Mouse (Mus musculus) intestine, embryonic 16.5 days (tissue): ENCODE measurements at regions not wholly inside any gene's neighbourhood (a gene's known extent, or its start where the extent isn't known, plus 50 kb on each side); places are given as distances from the start of the nearest gene placed in this dataset.

ENCODE experiments used
- ATAC-seq: fragments of 200-750 bp; cut with Nextera tagmentation; 2 replicates; pipeline ENCODE4 v1.8.0; 2017; ENCODE audit warnings: moderate TSS enrichment, moderate library complexity
- H3K27ac ChIP-seq: fragments of 300-500 bp; sonication (generic); 2 replicates; pipeline ENCODE4 v1.5.1; 2014; ENCODE audit warnings: mild to moderate bottlenecking, low read length
- H3K27me3 ChIP-seq: fragments of 300-500 bp; sonication (generic); replicated peaks from 2 replicates; pipeline ENCODE4 v1.6.1; 2014; ENCODE audit warnings: low read length, control low read depth, mixed read lengths; ENCODE audit not compliant: control insufficient read depth, insufficient read depth
- H3K36me3 ChIP-seq: fragments of 300-500 bp; sonication (generic); 2 replicates; pipeline ENCODE4 v1.6.1; 2014; ENCODE audit warnings: low read length, control low read depth; ENCODE audit not compliant: control insufficient read depth, insufficient read depth
- H3K4me1 ChIP-seq: fragments of 300-500 bp; sonication (generic); 2 replicates; pipeline ENCODE4 v1.6.1; 2014; ENCODE audit warnings: low read length, control low read depth, mixed read lengths; ENCODE audit not compliant: control insufficient read depth, insufficient read depth
- H3K4me2 ChIP-seq: fragments of 300-500 bp; sonication (generic); 2 replicates; pipeline ENCODE4 v1.6.1; 2014; ENCODE audit warnings: low read depth, low read length, control low read depth
- H3K4me3 ChIP-seq: fragments of 300-500 bp; sonication (generic); 2 replicates; pipeline ENCODE4 v1.5.1; 2014; ENCODE audit warnings: mild to moderate bottlenecking, low read length
- H3K9ac ChIP-seq: fragments of 300-500 bp; sonication (generic); 2 replicates; pipeline ENCODE4 v1.6.1; 2014; ENCODE audit warnings: low read depth, low read length
- H3K9me3 ChIP-seq: fragments of 300-500 bp; sonication (generic); 2 replicates; pipeline ENCODE4 v1.6.1; 2016; ENCODE audit warnings: low read length, control low read depth; ENCODE audit not compliant: control insufficient read depth
- WGBS: fragments of 180-500 bp; shearing (Covaris S2); extraction: QIAGEN DNeasy Blood & Tissue Kit; methylation state at CpG from one replicate; pipeline ENCODE4 v1.1.7; 2014; 5-methylcytosine and 5-hydroxymethylcytosine counted together

GRCm38 (mm10) chr7:124581342-124581741 lies 598.7 kb downstream of the Hs3st4 start:
- Histone ChIP-seq H3K4me1 (no peaks in the 10 kb centered on the region), H3K4me3 (no peak overlapping the region), H3K4me2 (no peak overlapping the region), H3K9ac (no peak overlapping the region), H3K27me3 (no peaks in the 10 kb centered on the region), H3K9me3 (no peaks in the 10 kb centered on the region), H3K36me3 (no peaks in the 10 kb centered on the region), H3K27ac (no peak overlapping the region)
- WGBS: 63% methylated on average over 2 of the region's 2 CpGs
- ATAC-seq: peak; percentile 85

GRCm38 (mm10) chr7:124585296-124585695 lies 602.6 kb downstream of the Hs3st4 start:
- no peak overlapping the region for H3K27ac ChIP-seq
- no peaks in the 10 kb centered on the region for H3K36me3 ChIP-seq
- H3K4me3 ChIP-seq: no peak overlapping the region
- no peak overlapping the region for H3K4me2 ChIP-seq
- no peaks in the 10 kb centered on the region for H3K9me3 ChIP-seq
- H3K27me3 ChIP-seq: no peaks in the 10 kb centered on the region
- no peaks in the 10 kb centered on the region for H3K4me1 ChIP-seq
- H3K9ac ChIP-seq: no peak overlapping the region
- ATAC-seq: no peak
- WGBS: 50% methylated on average over 1 of the region's 1 CpGs

- H3K4me2 ChIP-seq: no peak overlapping the region
- no peaks in the 10 kb centered on the region for H3K4me1 ChIP-seq
Measured at GRCm38 (mm10) chr7:124591369-124591768, 608.7 kb downstream of the Hs3st4 start.

GRCm38 (mm10) chr7:124593462-124593861 lies 610.8 kb downstream of the Hs3st4 start:
- no peak overlapping the region for H3K27ac ChIP-seq
- H3K4me3 ChIP-seq: no peak overlapping the region
- no peaks in the 10 kb centered on the region for H3K9me3 ChIP-seq
- ATAC-seq: no peak
- no peak overlapping the region for H3K4me2 ChIP-seq
- H3K36me3 ChIP-seq: no peaks in the 10 kb centered on the region
- no peaks in the 10 kb centered on the region for H3K4me1 ChIP-seq
- no peak overlapping the region for H3K9ac ChIP-seq
- H3K27me3 ChIP-seq: no peaks in the 10 kb centered on the region

More at GRCm38 (mm10) chr7:124591369-124591768, 608.7 kb downstream of the Hs3st4 start:
- Histone ChIP-seq H3K9ac (no peak overlapping the region), H3K27me3 (no peaks in the 10 kb centered on the region), H3K27ac (no peak overlapping the region), H3K4me3 (no peak overlapping the region), H3K36me3 (no peaks in the 10 kb centered on the region), H3K9me3 (no peaks in the 10 kb centered on the region)
- ATAC-seq: no peak

GRCm38 (mm10) chr7:124600767-124601166 lies 618.1 kb downstream of the Hs3st4 start:
- no peaks in the 10 kb centered on the region for H3K9me3 ChIP-seq
- H3K9ac ChIP-seq: no peak overlapping the region
- 89% methylated on average over 6 of the region's 6 CpGs for WGBS
- H3K4me2 ChIP-seq: no peak overlapping the region
- no peak overlapping the region for H3K4me3 ChIP-seq
- H3K4me1 ChIP-seq: no peaks in the 10 kb centered on the region
- ATAC-seq: no peak
- H3K27me3 ChIP-seq: no peaks in the 10 kb centered on the region
- no peak overlapping the region for H3K27ac ChIP-seq
- H3K36me3 ChIP-seq: no peaks in the 10 kb centered on the region

- 81% methylated on average over 2 of the region's 2 CpGs for WGBS
Measured at GRCm38 (mm10) chr7:124604581-124604980, 621.9 kb downstream of the Hs3st4 start.

GRCm38 (mm10) chr7:124605978-124606377 lies 623.3 kb downstream of the Hs3st4 start:
- H3K4me1 ChIP-seq: no peaks in the 10 kb centered on the region
- ATAC-seq: no peak
- no peaks in the 10 kb centered on the region for H3K27me3 ChIP-seq
- no peak overlapping the region for H3K4me2 ChIP-seq
- no peak overlapping the region for H3K27ac ChIP-seq
- 81% methylated on average over 1 of the region's 1 CpGs for WGBS
- no peak overlapping the region for H3K4me3 ChIP-seq
- no peaks in the 10 kb centered on the region for H3K36me3 ChIP-seq
- H3K9ac ChIP-seq: no peak overlapping the region
- H3K9me3 ChIP-seq: no peaks in the 10 kb centered on the region

More at GRCm38 (mm10) chr7:124604581-124604980, 621.9 kb downstream of the Hs3st4 start:
- no peak overlapping the region for H3K4me3 ChIP-seq
- no peak overlapping the region for H3K4me2 ChIP-seq
- H3K9ac ChIP-seq: no peak overlapping the region
- ATAC-seq: no peak
- no peaks in the 10 kb centered on the region for H3K4me1 ChIP-seq
- no peak overlapping the region for H3K27ac ChIP-seq
- H3K27me3 ChIP-seq: no peaks in the 10 kb centered on the region
- H3K36me3 ChIP-seq: no peaks in the 10 kb centered on the region
- no peaks in the 10 kb centered on the region for H3K9me3 ChIP-seq

- no peaks in the 10 kb centered on the region for H3K27me3 ChIP-seq
- H3K9me3 ChIP-seq: no peaks in the 10 kb centered on the region
- H3K4me1 ChIP-seq: no peaks in the 10 kb centered on the region
- no peak overlapping the region for H3K9ac ChIP-seq
- no peak overlapping the region; the same call in 1 of the 2 replicates for H3K27ac ChIP-seq
- H3K4me2 ChIP-seq: no peak overlapping the region
- H3K4me3 ChIP-seq: no peak overlapping the region
- no peaks in the 10 kb centered on the region for H3K36me3 ChIP-seq
- ATAC-seq: peak; percentile 83
Measured at GRCm38 (mm10) chr7:124607061-124607460, 624.4 kb downstream of the Hs3st4 start.

GRCm38 (mm10) chr7:124610437-124610836 lies 627.8 kb downstream of the Hs3st4 start:
- Histone ChIP-seq H3K27me3 (no peaks in the 10 kb centered on the region), H3K9me3 (no peaks in the 10 kb centered on the region), H3K9ac (no peak overlapping the region), H3K27ac (no peak overlapping the region), H3K4me1 (no peaks in the 10 kb centered on the region), H3K36me3 (no peaks in the 10 kb centered on the region), H3K4me2 (no peak overlapping the region), H3K4me3 (no peak overlapping the region)
- peak; percentile 87 for ATAC-seq
- WGBS: 58% methylated on average over 3 of the region's 3 CpGs

GRCm38 (mm10) chr7:124647131-124647530 lies 664.5 kb downstream of the Hs3st4 start:
- no peak overlapping the region for H3K4me2 ChIP-seq
- no peak overlapping the region for H3K9ac ChIP-seq
- 68% methylated on average over 6 of the region's 6 CpGs for WGBS
- H3K27ac ChIP-seq: no peak overlapping the region
- no peaks in the 10 kb centered on the region for H3K4me1 ChIP-seq
- no peak for ATAC-seq
- no peaks in the 10 kb centered on the region for H3K36me3 ChIP-seq
- no peaks in the 10 kb centered on the region for H3K9me3 ChIP-seq
- H3K27me3 ChIP-seq: no peaks in the 10 kb centered on the region
- no peak overlapping the region for H3K4me3 ChIP-seq
